Mouse (Mus musculus) kidney, embryonic 15.5 days (tissue): Measurements from ENCODE around the gene Zmiz1. TPM values are rescaled to one million over a fixed set of nuclear protein-coding genes. Genes with fewer than 3 reads are reported as not detected.

Experiments used
- ATAC-seq: fragments of 200-750 bp; cut with Nextera tagmentation; replicated peaks from 2 replicates; pipeline ENCODE4 v1.8.0; 2017; ENCODE audit warnings: moderate TSS enrichment; ENCODE audit not compliant: low FRiP score
- H3K27ac ChIP-seq: fragments of 300-500 bp; sonication (generic); 2 replicates; pipeline ENCODE4 v1.5.1; 2015; ENCODE audit warnings: mild to moderate bottlenecking, inconsistent platforms
- H3K27me3 ChIP-seq: fragments of 300-500 bp; sonication (generic); 2 replicates; pipeline ENCODE4 v1.6.1; 2015; ENCODE audit warnings: inconsistent platforms
- H3K36me3 ChIP-seq: fragments of 300-500 bp; sonication (generic); 2 replicates; pipeline ENCODE4 v1.6.1; 2015; ENCODE audit warnings: inconsistent platforms
- H3K4me1 ChIP-seq: fragments of 300-500 bp; sonication (generic); 2 replicates; pipeline ENCODE4 v1.6.1; 2015; ENCODE audit warnings: inconsistent platforms
- H3K4me2 ChIP-seq: fragments of 300-500 bp; sonication (generic); 2 replicates; pipeline ENCODE4 v1.6.1; 2015; ENCODE audit warnings: moderate library complexity, mild to moderate bottlenecking, inconsistent platforms
- H3K4me3 ChIP-seq: fragments of 300-500 bp; sonication (generic); replicated peaks from 2 replicates; pipeline ENCODE4 v1.5.1; 2015; ENCODE audit warnings: mild to moderate bottlenecking, inconsistent platforms
- H3K9ac ChIP-seq: fragments of 300-500 bp; sonication (generic); 2 replicates; pipeline ENCODE4 v1.6.1; 2015; ENCODE audit warnings: mild to moderate bottlenecking, inconsistent platforms
- H3K9me3 ChIP-seq: fragments of 300-500 bp; sonication (generic); replicated peaks from 2 replicates; pipeline ENCODE4 v1.6.1; 2016; ENCODE audit warnings: inconsistent platforms
- WGBS: fragments of 180-500 bp; shearing (Covaris S2); methylation state at CpG from one replicate; pipeline ENCODE4 v1.1.7; 2015; ENCODE audit warnings: mixed read lengths; 5-methylcytosine and 5-hydroxymethylcytosine counted together
- polyA plus RNA-seq: library from polyadenylated mRNA; unstranded; fragments of >200 nt; fragmentation: Nextera tagmentation; extraction: Ambion mirVana; gene quantifications from 2 replicates; pipeline ENCODE4 v1.2.1, GENCODE M21; 2015

Zmiz1 gene
- polyA plus RNA-seq, 1 experiment from 2014 or later, result 47.3 TPM

DNA sequence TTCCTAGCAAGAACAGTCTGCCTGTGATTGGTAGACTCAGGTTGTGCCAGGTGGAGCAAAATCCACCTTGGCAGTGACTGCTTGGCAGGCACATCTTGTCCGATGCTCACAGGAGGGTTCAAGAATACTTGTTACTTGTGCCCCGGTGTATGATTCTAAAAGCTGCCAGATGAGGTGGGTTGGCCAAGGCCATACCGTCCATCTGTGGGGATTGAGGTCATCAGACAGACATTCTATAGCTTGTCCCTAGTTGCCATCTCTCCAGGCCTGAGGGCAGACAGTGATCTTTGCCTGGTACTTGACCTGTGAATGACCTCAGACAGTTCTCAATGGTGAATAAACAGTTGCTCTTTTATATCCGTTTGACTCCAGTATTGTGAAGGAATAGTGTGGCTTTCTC, 161.8 kb downstream of the Zmiz1 start:
- WGBS, result 58% methylated on average over 4 of the region's 4 CpGs
- Histone ChIP-seq H3K27ac (no peak overlapping the region), H3K27me3 (no peaks in the 10 kb centered on the region), H3K9me3 (no peaks in the 10 kb centered on the region), H3K4me3 (no peak overlapping the region), H3K9ac (no peak overlapping the region), H3K4me2 (no peak overlapping the region), H3K36me3 (peaks cover 31% of the 10 kb centered on the region), H3K4me1 (peaks cover 78% of the 10 kb centered on the region)
- ATAC-seq, result no peak

DNA sequence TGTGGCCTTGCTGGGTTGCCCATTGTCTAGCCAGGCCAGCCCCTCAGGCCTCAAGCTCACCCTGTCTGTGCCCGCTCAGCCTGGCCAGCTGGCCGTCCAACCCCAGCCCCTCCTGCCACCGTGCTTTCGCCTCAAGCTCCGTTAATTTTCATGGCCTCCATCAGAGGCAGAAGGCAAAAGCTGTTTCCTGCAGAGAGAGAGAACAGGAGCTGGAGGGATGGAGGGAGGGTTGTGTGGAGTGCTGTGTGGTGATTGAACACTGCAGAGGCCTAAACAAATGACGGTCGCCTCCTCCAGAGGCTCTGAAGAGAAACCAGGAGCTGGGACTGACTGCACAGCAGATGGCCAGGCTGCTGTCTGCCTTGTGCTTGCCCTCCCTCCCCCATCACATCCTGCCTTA, 164.7 kb downstream of the Zmiz1 start:
- peak; percentile 89 for ATAC-seq
- Histone ChIP-seq H3K36me3 (peaks cover 33% of the 10 kb centered on the region), H3K9me3 (no peaks in the 10 kb centered on the region), H3K4me3 (no peak overlapping the region), H3K4me2 (no peak overlapping the region), H3K9ac (no peak overlapping the region), H3K27me3 (no peaks in the 10 kb centered on the region), H3K27ac (peak overlapping the region; percentile 88), H3K4me1 (peaks cover 84% of the 10 kb centered on the region)
- 25% methylated on average over 7 of the region's 7 CpGs for WGBS

DNA sequence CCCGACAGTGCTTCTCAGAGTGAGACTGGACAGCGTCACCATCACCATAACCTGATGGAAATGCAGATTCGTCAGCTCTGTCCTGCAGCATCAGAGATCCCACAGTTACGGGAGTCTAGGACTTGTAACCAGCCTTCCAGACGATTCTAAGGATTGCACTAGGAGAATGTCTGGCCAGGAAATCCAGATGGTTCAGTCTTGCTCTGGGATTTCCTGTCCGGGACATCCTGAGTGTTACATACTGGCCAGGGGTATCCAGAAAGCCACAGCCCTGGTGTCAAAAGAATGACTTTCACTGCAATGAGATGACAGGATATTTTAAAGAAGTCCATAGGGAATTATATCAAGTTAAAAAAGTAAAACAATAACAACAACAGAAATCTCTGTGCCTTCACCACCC, 165.7 kb downstream of the Zmiz1 start:
- H3K4me2 ChIP-seq, result no peak overlapping the region
- no peak overlapping the region for H3K9ac ChIP-seq
- H3K9me3 ChIP-seq, result no peaks in the 10 kb centered on the region
- H3K4me3 ChIP-seq, result no peak overlapping the region
- H3K36me3 ChIP-seq, result peaks cover 29% of the 10 kb centered on the region
- H3K27me3 ChIP-seq, result no peaks in the 10 kb centered on the region
- H3K27ac ChIP-seq, result peak overlapping the region; percentile 88
- WGBS, result 76% methylated on average over 6 of the region's 6 CpGs
- ATAC-seq, result no peak
- H3K4me1 ChIP-seq, result peaks cover 83% of the 10 kb centered on the region

- Histone ChIP-seq H3K4me1 (peaks cover 62% of the 10 kb centered on the region), H3K36me3 (peaks cover 36% of the 10 kb centered on the region), H3K27me3 (no peaks in the 10 kb centered on the region), H3K4me2 (no peak overlapping the region), H3K27ac (0 out of 2 replicates have a peak overlapping the region, but pooled peaks have one; percentile 1), H3K9me3 (no peaks in the 10 kb centered on the region), H3K4me3 (no peak overlapping the region), H3K9ac (no peak overlapping the region)
- no peak for ATAC-seq
- 71% methylated on average over 3 of the region's 3 CpGs for WGBS
Observed at GRCm38 (mm10) chr14:25627599-25628255, 168.7 kb downstream of the Zmiz1 start.

GRCm38 (mm10) chr14:25628448-25629099, 169.6 kb downstream of the Zmiz1 start:
- Histone ChIP-seq H3K27me3 (no peaks in the 10 kb centered on the region), H3K9me3 (no peaks in the 10 kb centered on the region), H3K36me3 (peaks cover 36% of the 10 kb centered on the region), H3K4me2 (no peak overlapping the region), H3K4me1 (peaks cover 57% of the 10 kb centered on the region), H3K27ac (peak overlapping the region; percentile 43; the same call in 1 of the 2 replicates), H3K9ac (no peak overlapping the region), H3K4me3 (no peak overlapping the region)
- ATAC-seq, result no peak
- WGBS, result 69% methylated on average over 5 of the region's 5 CpGs

DNA sequence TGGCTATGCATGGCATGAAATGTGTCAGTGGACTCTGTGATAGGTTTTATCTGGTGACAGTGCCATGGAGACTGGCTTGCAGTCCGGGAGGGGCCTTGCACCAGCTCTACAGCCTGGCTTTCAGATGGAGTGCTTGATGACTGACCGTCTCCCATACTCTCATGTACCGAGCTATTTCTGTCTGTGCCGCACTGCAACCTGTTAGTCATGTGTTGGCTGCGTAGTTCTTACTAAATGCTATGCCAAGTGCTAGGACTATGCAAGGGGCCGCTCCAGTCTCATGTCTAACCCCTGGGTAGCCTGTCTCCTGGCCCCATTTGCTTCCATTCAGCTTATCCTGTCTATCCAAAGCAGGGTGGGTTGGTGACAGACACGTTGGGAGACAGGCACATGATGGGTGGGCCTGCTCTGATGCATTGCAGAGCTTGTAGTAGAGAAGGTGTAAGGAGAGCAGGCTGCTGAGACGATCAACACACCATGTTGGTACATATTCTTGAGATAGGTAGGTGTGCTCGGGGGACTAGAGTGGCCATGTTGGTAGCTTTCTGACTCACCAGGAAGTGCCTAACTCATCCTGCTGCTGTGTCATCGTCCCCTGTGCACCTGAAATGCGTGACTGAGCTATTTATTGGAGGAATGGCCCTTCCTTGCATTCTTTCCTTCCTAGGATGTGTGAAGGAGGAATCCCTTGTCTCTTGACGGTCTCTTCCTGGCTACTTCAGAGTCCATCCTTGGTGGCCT, 171.1 kb downstream of the Zmiz1 start:
- no peak for ATAC-seq
- Histone ChIP-seq H3K9ac (no peak overlapping the region), H3K27me3 (no peaks in the 10 kb centered on the region), H3K27ac (no peak overlapping the region), H3K36me3 (peaks cover 31% of the 10 kb centered on the region), H3K4me1 (peaks cover 54% of the 10 kb centered on the region), H3K9me3 (no peaks in the 10 kb centered on the region), H3K4me2 (no peak overlapping the region), H3K4me3 (no peak overlapping the region)
- 84% methylated on average over 12 of the region's 12 CpGs for WGBS

DNA sequence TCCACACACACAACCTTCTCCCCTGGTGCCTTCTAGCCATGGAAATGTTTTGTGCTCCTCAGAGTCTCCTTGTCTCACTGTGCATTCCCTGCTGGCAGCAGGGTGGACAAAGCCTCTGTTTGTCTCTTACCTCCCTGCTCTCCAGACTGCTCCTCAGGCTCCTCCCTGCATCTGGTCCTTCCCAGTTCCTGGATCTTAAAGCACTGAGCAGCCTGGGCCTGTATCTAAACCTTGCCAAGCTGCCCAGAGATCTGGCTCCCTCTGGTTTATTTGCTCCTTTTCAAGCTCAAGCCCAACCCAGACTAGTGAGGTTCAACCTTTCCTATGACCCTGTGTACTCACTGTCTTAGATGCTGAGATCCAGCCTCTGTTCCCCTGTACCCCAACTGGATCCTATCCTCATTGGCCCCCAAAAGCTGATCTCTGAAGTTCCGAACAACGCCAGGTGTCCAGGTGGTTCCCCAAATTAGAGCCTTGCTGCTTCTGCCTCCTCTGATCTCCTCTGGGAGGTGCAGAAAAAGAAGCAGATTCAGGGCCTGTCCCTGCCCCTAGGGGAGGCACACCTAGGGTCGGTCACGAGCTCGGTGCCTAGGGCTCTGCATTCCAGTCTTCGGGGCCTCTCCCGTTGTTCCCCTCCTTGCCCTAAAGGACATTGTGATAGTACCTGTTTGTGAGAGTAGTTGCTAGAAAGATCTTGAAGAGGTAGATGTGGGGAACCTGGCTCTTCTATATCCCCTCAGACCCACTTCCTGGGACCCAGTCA, 171.8 kb downstream of the Zmiz1 start:
- H3K4me2 ChIP-seq, result no peak overlapping the region
- H3K27ac ChIP-seq, result no peak overlapping the region
- H3K4me1 ChIP-seq, result peaks cover 58% of the 10 kb centered on the region
- ATAC-seq, result no peak
- H3K9ac ChIP-seq, result no peak overlapping the region
- no peak overlapping the region for H3K4me3 ChIP-seq
- H3K27me3 ChIP-seq, result no peaks in the 10 kb centered on the region
- peaks cover 34% of the 10 kb centered on the region for H3K36me3 ChIP-seq
- no peaks in the 10 kb centered on the region for H3K9me3 ChIP-seq
- WGBS, result 90% methylated on average over 7 of the region's 7 CpGs

DNA sequence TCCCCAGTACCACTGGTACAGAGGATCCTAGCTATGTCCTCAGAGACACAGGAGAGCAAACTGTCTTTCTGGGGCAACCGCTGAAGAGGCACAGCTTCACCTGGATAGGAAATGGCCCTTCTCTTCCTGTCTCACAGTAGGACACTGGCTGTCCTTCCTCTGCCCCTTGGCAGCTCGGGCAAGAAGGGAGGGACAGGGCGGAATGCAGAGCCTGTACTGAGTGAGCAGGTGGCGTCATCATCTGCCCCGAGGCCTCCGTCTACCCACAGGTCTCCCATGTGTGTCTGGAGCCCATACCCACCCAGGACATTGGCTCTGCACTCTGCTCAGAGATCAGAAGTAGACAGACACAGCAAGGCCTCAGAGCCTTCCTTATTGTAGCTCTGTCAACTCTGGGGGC, 172.5 kb downstream of the Zmiz1 start:
- Histone ChIP-seq H3K4me3 (no peak overlapping the region), H3K36me3 (peaks cover 39% of the 10 kb centered on the region), H3K4me2 (no peak overlapping the region), H3K27ac (no peak overlapping the region), H3K9ac (no peak overlapping the region), H3K9me3 (no peaks in the 10 kb centered on the region), H3K27me3 (no peaks in the 10 kb centered on the region), H3K4me1 (peaks cover 60% of the 10 kb centered on the region)
- 84% methylated on average over 6 of the region's 6 CpGs for WGBS
- no peak for ATAC-seq

DNA sequence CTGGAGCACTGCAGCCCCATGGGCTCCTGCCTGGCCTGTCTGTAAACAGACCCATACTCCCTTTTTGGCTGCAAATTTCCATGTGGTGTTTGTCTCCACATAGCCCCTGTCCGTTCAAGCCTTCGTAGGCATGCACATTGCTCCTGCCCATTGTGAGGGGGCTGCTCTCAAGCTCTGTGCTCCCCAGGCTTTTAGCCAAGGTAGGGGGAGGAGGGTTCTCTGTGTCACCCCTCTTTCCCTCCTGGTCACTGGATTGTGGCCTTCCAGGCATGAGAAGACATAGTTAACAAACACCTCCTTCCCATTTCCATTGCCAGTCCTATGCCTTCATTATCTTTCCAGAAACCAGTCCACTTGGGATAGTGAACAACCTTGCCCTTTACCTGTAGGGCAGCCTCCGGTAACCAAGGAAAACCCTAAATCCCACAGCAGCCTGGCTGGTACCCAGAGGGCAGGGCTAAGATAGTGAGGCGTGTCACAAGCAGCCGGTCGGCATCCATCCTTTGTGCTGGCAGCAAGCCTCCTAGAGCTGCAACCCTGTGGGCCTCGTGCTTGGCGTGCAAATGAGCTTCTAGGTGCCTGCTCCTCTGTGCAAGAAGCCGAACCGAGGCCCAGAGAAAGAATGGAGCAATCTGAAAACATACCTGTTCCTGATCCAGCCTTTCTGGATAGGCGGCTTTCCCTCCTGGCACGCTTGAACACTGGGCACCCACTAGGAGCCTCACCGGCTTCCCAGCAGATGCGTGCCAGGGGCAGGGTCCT, 174.7 kb downstream of the Zmiz1 start:
- H3K9ac ChIP-seq, result no peak overlapping the region
- H3K27ac ChIP-seq, result 0 out of 2 replicates have a peak overlapping the region, but pooled peaks have one; percentile 13
- H3K4me1 ChIP-seq, result peaks cover 43% of the 10 kb centered on the region
- H3K36me3 ChIP-seq, result peaks cover 54% of the 10 kb centered on the region
- H3K27me3 ChIP-seq, result no peaks in the 10 kb centered on the region
- H3K9me3 ChIP-seq, result no peaks in the 10 kb centered on the region
- WGBS, result 73% methylated on average over 14 of the region's 14 CpGs
- H3K4me2 ChIP-seq, result no peak overlapping the region
- no peak for ATAC-seq
- H3K4me3 ChIP-seq, result no peak overlapping the region

- no peak overlapping the region for H3K4me3 ChIP-seq
- peaks cover 58% of the 10 kb centered on the region for H3K36me3 ChIP-seq
- no peak for ATAC-seq
- no peak overlapping the region for H3K4me2 ChIP-seq
- H3K27me3 ChIP-seq, result no peaks in the 10 kb centered on the region
- H3K9me3 ChIP-seq, result no peaks in the 10 kb centered on the region
- H3K27ac ChIP-seq, result 0 out of 2 replicates have a peak overlapping the region, but pooled peaks have one; percentile 13
- no peak overlapping the region for H3K9ac ChIP-seq
- H3K4me1 ChIP-seq, result peaks cover 37% of the 10 kb centered on the region
- 63% methylated on average over 9 of the region's 9 CpGs for WGBS
Observed at GRCm38 (mm10) chr14:25634328-25634727, 175.3 kb downstream of the Zmiz1 start.

DNA sequence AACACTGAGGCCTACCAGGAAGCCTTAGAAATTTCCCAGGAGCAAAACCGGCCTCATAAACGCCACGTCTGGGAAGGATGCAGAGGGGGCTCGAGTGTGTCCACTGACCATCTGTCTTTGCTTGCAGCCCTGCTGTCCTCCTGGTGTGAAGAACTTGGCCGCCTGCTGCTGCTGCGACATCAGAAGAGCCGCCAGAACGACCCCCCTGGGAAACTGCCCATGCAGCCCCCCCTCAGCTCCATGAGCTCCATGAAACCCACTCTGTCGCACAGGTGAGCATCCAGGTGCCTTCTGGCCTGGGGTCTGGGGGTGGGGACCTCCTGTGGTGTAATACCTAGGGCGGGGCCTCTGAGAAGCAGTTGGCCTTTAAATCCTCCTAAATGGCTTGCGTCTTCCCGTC, 176.8 kb downstream of the Zmiz1 start:
- no peak overlapping the region for H3K9ac ChIP-seq
- 63% methylated on average over 12 of the region's 12 CpGs for WGBS
- H3K36me3 ChIP-seq, result peaks cover 66% of the 10 kb centered on the region
- H3K27me3 ChIP-seq, result no peaks in the 10 kb centered on the region
- H3K9me3 ChIP-seq, result no peaks in the 10 kb centered on the region
- H3K4me2 ChIP-seq, result no peak overlapping the region
- no peak overlapping the region for H3K4me3 ChIP-seq
- H3K4me1 ChIP-seq, result peaks cover 40% of the 10 kb centered on the region
- peak overlapping the region; percentile 49; the same call in 1 of the 2 replicates for H3K27ac ChIP-seq
- no peak for ATAC-seq
